ENCODE assay signal across 14 mouse cellular contexts in the genomic region with DNA sequence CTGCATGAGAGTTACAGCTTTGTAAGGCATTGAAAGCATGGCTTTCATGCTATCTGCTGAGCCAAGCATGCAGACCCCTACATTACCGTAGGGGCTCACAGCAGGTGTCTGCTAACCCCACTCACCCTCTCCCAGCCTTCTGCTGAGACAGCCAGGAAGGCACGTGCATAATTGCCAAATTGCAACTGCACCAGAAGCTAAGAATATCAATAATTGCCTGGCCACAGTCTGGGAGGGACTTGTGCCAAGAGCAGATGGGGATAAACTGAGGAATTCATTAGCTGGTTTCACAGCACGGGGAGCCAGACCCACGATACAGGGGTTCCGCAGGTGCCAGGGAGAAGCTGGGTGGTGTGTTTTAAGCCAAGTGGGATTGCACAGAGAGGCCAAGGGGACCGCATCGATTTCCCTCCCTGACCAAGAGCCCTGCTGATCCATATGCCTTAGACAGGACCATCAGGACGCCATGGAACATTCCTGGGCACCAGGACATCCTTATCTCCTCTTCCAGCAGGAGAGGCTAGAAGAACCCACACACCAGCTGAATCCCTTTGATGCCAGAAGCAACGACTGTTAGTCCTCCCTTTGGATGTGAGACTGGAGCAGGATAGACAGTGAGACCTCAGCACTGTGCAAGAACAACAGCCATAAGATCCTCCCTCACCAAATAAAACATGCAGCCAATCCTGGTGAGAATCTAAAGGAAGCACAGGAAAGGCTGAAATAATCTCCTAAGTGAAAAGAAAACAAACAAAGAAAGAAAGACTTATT.
DNase-seq lines count a peak whose midpoint lies in the region; ATAC-seq lines count a peak whose summit lies in the region.
"Had no signal": no experiment of that assay in that cellular context is flagged by ENCODE, and none has a peak within 500 bp of the region (broad histone marks: within the 10 kb centered on the region; RNA-seq: fewer than 3 reads in every experiment).

No protein-coding gene starts in this region.

- H3K27me3 ChIP-seq in hindbrain, embryonic 14.5 days (ENCODE audit: control insufficient read depth, insufficient read depth, low read length): no peaks in the 10 kb centered on the region
- no peaks in the 10 kb centered on the region for H3K27me3 ChIP-seq in hindbrain, embryonic 13.5 days
- H3K27me3 ChIP-seq: embryonic facial prominence, embryonic 13.5 days had no signal

- H3K4me1 ChIP-seq in hindbrain, embryonic 14.5 days (replicated peaks; ENCODE audit: control insufficient read depth, insufficient read depth, low read length): no peaks in the 10 kb centered on the region
- H3K4me1 ChIP-seq in hindbrain, embryonic 13.5 days (replicated peaks): peaks cover 15% of the 10 kb centered on the region
- H3K4me1 ChIP-seq: embryonic facial prominence, embryonic 13.5 days had no signal

- H3K36me3 ChIP-seq in hindbrain, embryonic 14.5 days (replicated peaks; ENCODE audit: control insufficient read depth, insufficient read depth): no peaks in the 10 kb centered on the region
- H3K36me3 ChIP-seq in hindbrain, embryonic 13.5 days: no peaks in the 10 kb centered on the region
- H3K36me3 ChIP-seq: embryonic facial prominence, embryonic 13.5 days; hindbrain, embryonic 10.5 days had no signal

- H3K27ac ChIP-seq in hindbrain, embryonic 14.5 days: peak overlapping the region; percentile 46; the same call in 1 of the 2 replicates
- H3K27ac ChIP-seq in hindbrain, embryonic 13.5 days: no peak overlapping the region
- H3K27ac ChIP-seq: embryonic facial prominence, embryonic 13.5 days had no signal

- peak; percentile 53; the same call in 1 of the 2 replicates for ATAC-seq in hindbrain, embryonic 14.5 days (ENCODE audit: low FRiP score)
- ATAC-seq in hindbrain, embryonic 13.5 days (ENCODE audit: low FRiP score): no peak

- 36% methylated on average over 9 of the region's 9 CpGs for WGBS in hindbrain, embryonic 14.5 days
- WGBS in hindbrain, embryonic 13.5 days: 47% methylated on average over 9 of the region's 9 CpGs

- H3K9ac ChIP-seq in hindbrain, embryonic 14.5 days: no peak overlapping the region
- no peak overlapping the region for H3K9ac ChIP-seq in hindbrain, embryonic 13.5 days
- H3K9ac ChIP-seq: embryonic facial prominence, embryonic 13.5 days had no signal

- H3K4me2 ChIP-seq in hindbrain, embryonic 14.5 days (replicated peaks): no peak overlapping the region
- no peak overlapping the region for H3K4me2 ChIP-seq in hindbrain, embryonic 13.5 days
- H3K4me2 ChIP-seq: embryonic facial prominence, embryonic 13.5 days had no signal

- DNase-seq in hindbrain, embryonic 14.5 days (ENCODE audit: low spot score): no peak
- peak; percentile 13 to 26 for DNase-seq in right cerebral cortex, adult 2 months (ENCODE audit: low spot score in 2 of 2)
- no peak for DNase-seq in right cerebral cortex, adult 18-20 months
- peak; percentile 45 for DNase-seq in layer of hippocampus, adult 9-11 months
- DNase-seq in right cerebral cortex, postnatal 25 days: peak; percentile 27
- DNase-seq in lung, postnatal 25 days (ENCODE audit: low spot score): no peak
- no peak for DNase-seq in left cerebral cortex, adult 11 months (ENCODE audit: low spot score)
- DNase-seq: adrenal gland, adult 8-10 months; kidney, adult 9 months; lung, adult 2 months; thymus, adult 2 months had no signal

- no peaks in the 10 kb centered on the region for H3K9me3 ChIP-seq in hindbrain, embryonic 14.5 days (ENCODE audit: control insufficient read depth, low read length)
- no peaks in the 10 kb centered on the region for H3K9me3 ChIP-seq in hindbrain, embryonic 13.5 days
- H3K9me3 ChIP-seq: embryonic facial prominence, embryonic 13.5 days; hindbrain, embryonic 10.5 days had no signal

- no peak overlapping the region for H3K4me3 ChIP-seq in hindbrain, embryonic 14.5 days (replicated peaks; ENCODE audit: low read length)
- no peak overlapping the region for H3K4me3 ChIP-seq in hindbrain, embryonic 13.5 days
- H3K4me3 ChIP-seq: embryonic facial prominence, embryonic 13.5 days; hindbrain, embryonic 10.5 days had no signal

Comparison
In these comparisons a context has a peak if more than half of its experiments do, and no peak if none do; other contexts are left out.
1. DNase-seq: peak in right cerebral cortex, adult 2 months (2 of 2), layer of hippocampus, adult 9-11 months (single experiment) and right cerebral cortex, postnatal 25 days (single experiment); none in hindbrain, embryonic 14.5 days (single experiment), right cerebral cortex, adult 18-20 months (single experiment), lung, postnatal 25 days (single experiment) and left cerebral cortex, adult 11 months (single experiment).